Mouse (Mus musculus) heart, postnatal 0 days (tissue): ENCODE measurements around the gene Tmem56.

Experiments
- CTCF ChIP-seq: IDR thresholded peaks from 2 replicates; pipeline ENCODE4 v1.5.1; 2016; ENCODE audit warnings: antibody characterized with exemption, control low read depth, low read depth
- EP300 ChIP-seq: IDR thresholded peaks from 2 replicates; pipeline ENCODE4 v1.6.1; 2016; ENCODE audit warnings: antibody characterized with exemption, low read depth

GRCm38 (mm10) chr3:121186925-121187324 lies 96.0 kb downstream of the Tmem56 start:
- TF ChIP-seq CTCF = no peak
- TF ChIP-seq EP300 = no peak
